Mouse (Mus musculus) small intestine, adult 2 months (tissue): ENCODE measurements around the gene Litaf. TPM values are rescaled to one million over a fixed set of nuclear protein-coding genes. Genes with fewer than 3 reads are reported as not detected.

Experiments used
- H3K27ac ChIP-seq: fragments of 200-500 bp; 2 replicates; pipeline ENCODE4 v1.5.1; 2012; ENCODE audit warnings: low read depth, low read length, control low read depth, inconsistent platforms; ENCODE audit not compliant: insufficient read depth
- H3K27me3 ChIP-seq: fragments of 200-500 bp; 2 replicates; pipeline ENCODE4 v1.6.1; 2012; ENCODE audit warnings: mild to moderate bottlenecking, moderate library complexity, low read length, inconsistent platforms; ENCODE audit not compliant: control insufficient read depth, insufficient read depth
- H3K36me3 ChIP-seq: fragments of 200-500 bp; 2 replicates; pipeline ENCODE4 v1.6.1; 2012; ENCODE audit warnings: mild to moderate bottlenecking, low read length, control low read depth, inconsistent platforms; ENCODE audit not compliant: control insufficient read depth, insufficient read depth
- H3K4me1 ChIP-seq: fragments of 200-500 bp; 2 replicates; pipeline ENCODE4 v1.6.1; 2012; ENCODE audit warnings: low read length, inconsistent platforms, mixed read lengths; ENCODE audit not compliant: control insufficient read depth, insufficient read depth, insufficient read length
- H3K4me3 ChIP-seq: fragments of 200-500 bp; 2 replicates; pipeline ENCODE4 v1.5.1; 2012; ENCODE audit warnings: low read depth, mild to moderate bottlenecking, control low read depth, inconsistent platforms, low read length, moderate library complexity
- CTCF ChIP-seq: fragments of 200-500 bp; IDR thresholded peaks from 2 replicates; pipeline ENCODE4 v1.5.1; 2012; ENCODE audit warnings: low read depth, mild to moderate bottlenecking, control low read depth, inconsistent platforms, low read length, moderate library complexity, mixed read lengths; ENCODE audit not compliant: insufficient replicate concordance, insufficient read length; ENCODE audit errors: extremely low read depth
- POLR2A ChIP-seq: fragments of 200-500 bp; IDR thresholded peaks from 2 replicates; pipeline ENCODE4 v1.6.1; 2012; ENCODE audit warnings: low read depth, mild to moderate bottlenecking, control low read depth, inconsistent platforms, low read length, moderate library complexity
- WGBS: fragments of 180-500 bp; shearing (Covaris S2); methylation state at CpG from one replicate; pipeline ENCODE4 v1.1.7; 2018; 5-methylcytosine and 5-hydroxymethylcytosine counted together
- polyA plus RNA-seq: library from polyadenylated mRNA; depleted of rRNA; stranded (reverse); fragments of >200 nt; gene quantifications from 2 replicates; pipeline ENCODE4 v1.2.3, GENCODE M21; 2012

Gene Litaf
- polyA plus RNA-seq, 1 experiment: 497 TPM

DNA sequence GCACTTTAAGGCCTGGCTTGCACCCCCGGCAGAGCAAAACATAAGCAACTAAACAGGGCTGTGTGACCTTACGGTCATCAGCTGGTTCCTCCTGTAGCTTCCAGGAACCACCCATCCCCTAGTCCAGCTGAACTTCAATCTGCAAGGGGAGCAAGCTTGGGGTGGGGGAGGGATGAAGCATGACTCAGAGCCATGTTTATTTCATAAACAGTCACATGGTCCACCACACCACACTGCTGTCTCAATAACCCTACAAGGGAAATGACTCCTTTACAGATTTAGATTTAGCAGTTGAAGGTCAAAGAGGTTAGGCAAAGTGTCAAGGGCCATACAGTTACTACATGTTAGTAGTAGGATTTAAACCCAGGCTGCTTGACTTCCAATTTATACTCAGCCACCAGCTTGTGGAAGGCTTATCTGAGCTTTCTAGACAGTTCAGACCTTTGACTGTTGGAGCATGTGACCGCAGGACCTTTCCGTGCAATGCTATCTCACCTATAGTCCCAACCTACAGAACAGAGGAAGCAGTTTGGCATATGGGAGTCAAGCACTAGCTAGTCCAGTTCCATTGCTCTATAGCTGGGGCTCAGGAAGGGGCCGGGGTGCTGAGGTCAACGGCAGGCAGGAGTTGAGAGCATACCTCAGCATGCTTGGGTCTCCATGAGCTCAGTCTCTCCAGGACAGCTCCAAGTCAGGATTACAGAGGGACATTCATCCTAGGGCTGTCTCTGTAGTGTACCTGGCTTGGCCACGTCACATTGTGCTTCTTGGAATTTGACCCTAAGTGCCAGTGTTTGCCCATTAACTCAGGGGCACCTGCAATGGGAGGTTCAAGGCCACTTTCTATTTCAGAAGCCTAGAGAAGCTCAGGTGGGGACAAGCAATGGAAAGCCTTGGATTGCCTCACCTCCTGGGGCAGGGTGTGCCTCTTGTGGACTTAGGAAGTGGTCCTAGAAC, 64.0 kb downstream of the Litaf start:
- H3K36me3 ChIP-seq: no peaks in the 10 kb centered on the region
- H3K27ac ChIP-seq: peak overlapping the region; percentile 90
- peaks cover 24% of the 10 kb centered on the region; the same call in 1 of the 2 replicates for H3K4me1 ChIP-seq
- WGBS: 46% methylated on average over 7 of the region's 7 CpGs
- H3K27me3 ChIP-seq: no peaks in the 10 kb centered on the region
- H3K4me3 ChIP-seq: peak overlapping the region; percentile 11; the same call in 1 of the 2 replicates
- TF ChIP-seq POLR2A: no peak
- no peak for TF ChIP-seq CTCF

GRCm38 (mm10) chr16:10999809-11000208, 66.1 kb downstream of the Litaf start:
- H3K27ac ChIP-seq: peak overlapping the region; percentile 39
- peaks cover 20% of the 10 kb centered on the region; the same call in 1 of the 2 replicates for H3K4me1 ChIP-seq
- H3K4me3 ChIP-seq: no peak overlapping the region
- WGBS: 64% methylated on average over 3 of the region's 3 CpGs
- TF ChIP-seq POLR2A: no peak
- TF ChIP-seq CTCF: no peak
- H3K27me3 ChIP-seq: no peaks in the 10 kb centered on the region
- H3K36me3 ChIP-seq: no peaks in the 10 kb centered on the region

GRCm38 (mm10) chr16:10998224-10998623, 67.7 kb downstream of the Litaf start:
- no peaks in the 10 kb centered on the region for H3K36me3 ChIP-seq
- TF ChIP-seq POLR2A (no peak), CTCF (no peak)
- WGBS: 80% methylated on average over 9 of the region's 9 CpGs
- no peaks in the 10 kb centered on the region for H3K27me3 ChIP-seq
- H3K27ac ChIP-seq: no peak overlapping the region
- no peak overlapping the region for H3K4me3 ChIP-seq
- H3K4me1 ChIP-seq: peaks cover 21% of the 10 kb centered on the region; the same call in 1 of the 2 replicates

DNA sequence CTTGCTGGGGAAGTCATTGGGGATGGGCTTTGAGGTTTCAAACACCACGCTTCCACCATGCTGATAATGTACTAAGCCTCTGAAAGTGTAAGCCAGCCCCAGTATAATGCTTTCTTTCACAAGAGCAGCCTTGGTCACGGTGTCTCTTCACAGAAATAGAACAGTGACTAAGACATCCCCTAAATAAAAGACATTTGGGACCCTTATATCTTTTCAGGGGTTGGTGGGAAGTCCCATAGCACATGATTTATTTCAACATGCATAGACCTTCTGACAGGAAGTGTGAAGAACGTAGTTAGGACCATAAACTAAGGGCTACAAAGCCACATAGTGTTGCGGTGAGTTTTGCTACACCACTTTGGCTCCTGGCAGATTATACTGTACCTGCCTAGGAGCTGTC, 69.4 kb downstream of the Litaf start:
- Histone ChIP-seq H3K36me3 (no peaks in the 10 kb centered on the region), H3K27me3 (no peaks in the 10 kb centered on the region), H3K4me1 (peaks cover 12% of the 10 kb centered on the region; the same call in 1 of the 2 replicates), H3K4me3 (no peak overlapping the region), H3K27ac (peak overlapping the region; percentile 29; the same call in 1 of the 2 replicates)
- TF ChIP-seq CTCF (no peak), POLR2A (no peak)
- 83% methylated on average over 4 of the region's 4 CpGs for WGBS

DNA sequence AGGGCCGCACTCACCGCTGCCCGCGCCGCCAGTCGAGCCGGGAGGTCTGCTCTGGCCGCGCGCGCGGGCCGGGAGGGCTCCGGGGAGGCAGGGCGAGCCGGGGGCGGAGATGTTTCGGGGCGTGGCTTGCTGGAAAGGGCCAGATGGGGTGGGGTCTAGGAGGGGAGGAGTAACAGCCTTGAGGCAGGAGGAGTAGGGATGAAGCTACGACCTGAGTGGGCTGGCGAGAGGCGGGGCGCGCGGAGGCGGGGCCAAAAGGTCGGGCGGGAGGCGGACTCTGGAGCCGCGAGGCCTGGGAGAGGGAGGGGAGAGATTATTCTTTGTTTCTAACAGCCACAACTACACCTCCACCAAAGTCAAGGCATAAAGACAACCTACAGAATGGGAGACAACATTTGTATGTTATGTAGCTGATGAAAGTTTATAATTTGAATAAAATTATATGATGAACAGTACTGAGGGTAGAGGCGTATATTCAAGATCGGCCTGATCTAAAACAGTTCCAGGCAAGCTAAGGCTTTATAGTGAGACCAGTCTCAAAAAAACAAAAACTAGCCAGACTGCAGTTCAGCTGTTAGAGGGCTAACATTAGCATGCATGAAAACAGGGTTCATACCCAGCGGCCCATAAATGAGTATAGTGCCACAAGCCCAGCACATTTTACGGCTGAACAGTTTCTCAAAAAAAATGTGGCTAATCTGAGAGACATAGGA, 72.8 kb downstream of the Litaf start:
- Histone ChIP-seq H3K36me3 (peaks cover 7% of the 10 kb centered on the region; the same call in 1 of the 2 replicates), H3K4me3 (peak overlapping the region; percentile 92), H3K27me3 (no peaks in the 10 kb centered on the region), H3K27ac (peak overlapping the region; percentile 95), H3K4me1 (peaks cover 12% of the 10 kb centered on the region)
- TF ChIP-seq POLR2A: peak; percentile 94
- TF ChIP-seq CTCF: no peak
- 10% methylated on average over 35 of the region's 35 CpGs for WGBS

- WGBS: under 1% methylated on average over 52 of the region's 52 CpGs
- TF ChIP-seq POLR2A: no peak
- TF ChIP-seq CTCF: no peak
- Histone ChIP-seq H3K4me3 (peak overlapping the region; percentile 92), H3K27me3 (no peaks in the 10 kb centered on the region), H3K27ac (peak overlapping the region; percentile 95), H3K4me1 (peaks cover 12% of the 10 kb centered on the region), H3K36me3 (peaks cover 7% of the 10 kb centered on the region; the same call in 1 of the 2 replicates)
Measured at GRCm38 (mm10) chr16:10992090-10993031, 73.6 kb downstream of the Litaf start.
